Mouse (Mus musculus): ENCODE measurements at regions not wholly inside any gene's neighbourhood (a gene's known extent, or its start where the extent isn't known, plus 50 kb on each side); places are given as distances from the start of the nearest gene placed in this dataset.

GRCm38 (mm10) chr2:63920997-63921396 lies 176.8 kb downstream of the Fign start:
- ATAC-seq = no peak
- Histone ChIP-seq H3K4me2 (no peak overlapping the region), H3K4me1 (peaks cover 4% of the 10 kb centered on the region; the same call in 1 of the 2 replicates), H3K9me3 (replicated peaks) (no peaks in the 10 kb centered on the region), H3K4me3 (no peak overlapping the region), H3K36me3 (ENCODE audit: poor library complexity, severe bottlenecking) (no peaks in the 10 kb centered on the region), H3K9ac (no peak overlapping the region), H3K27me3 (no peaks in the 10 kb centered on the region), H3K27ac (no peak overlapping the region)
- 34% methylated on average over 3 of the region's 3 CpGs for WGBS

- WGBS = 87% methylated on average over 4 of the region's 4 CpGs
- H3K4me1 ChIP-seq = peaks cover 4% of the 10 kb centered on the region; the same call in 1 of the 2 replicates
- H3K36me3 ChIP-seq (ENCODE audit: poor library complexity, severe bottlenecking) = no peaks in the 10 kb centered on the region
- H3K4me3 ChIP-seq = no peak overlapping the region
- H3K4me2 ChIP-seq = no peak overlapping the region
- no peaks in the 10 kb centered on the region for H3K9me3 ChIP-seq (replicated peaks)
- no peak overlapping the region for H3K27ac ChIP-seq
- H3K27me3 ChIP-seq = no peaks in the 10 kb centered on the region
- H3K9ac ChIP-seq = no peak overlapping the region
- no peak for ATAC-seq
These were observed 177.8 kb downstream of the Fign start for GRCm38 (mm10) chr2:63920019-63920418.

- H3K27me3 ChIP-seq = no peaks in the 10 kb centered on the region
- H3K36me3 ChIP-seq (ENCODE audit: poor library complexity, severe bottlenecking) = no peaks in the 10 kb centered on the region
- no peak overlapping the region for H3K4me3 ChIP-seq
- no peak overlapping the region for H3K4me2 ChIP-seq
- ATAC-seq = no peak
- no peak overlapping the region for H3K9ac ChIP-seq
- no peaks in the 10 kb centered on the region for H3K4me1 ChIP-seq
- H3K9me3 ChIP-seq (replicated peaks) = no peaks in the 10 kb centered on the region
- no peak overlapping the region for H3K27ac ChIP-seq
These were observed 197.2 kb downstream of the Fign start for GRCm38 (mm10) chr2:63900644-63901043.

- Histone ChIP-seq H3K9ac (no peak overlapping the region), H3K27me3 (no peaks in the 10 kb centered on the region), H3K4me1 (no peaks in the 10 kb centered on the region), H3K9me3 (replicated peaks) (no peaks in the 10 kb centered on the region), H3K36me3 (ENCODE audit: poor library complexity, severe bottlenecking) (no peaks in the 10 kb centered on the region), H3K4me2 (no peak overlapping the region), H3K4me3 (no peak overlapping the region), H3K27ac (no peak overlapping the region)
- no peak for ATAC-seq
- WGBS = 83% methylated on average over 6 of the region's 6 CpGs
These were observed 219.4 kb downstream of the Fign start for GRCm38 (mm10) chr2:63878477-63878876.

GRCm38 (mm10) chr2:63877387-63877786 lies 220.5 kb downstream of the Fign start:
- Histone ChIP-seq H3K4me1 (no peaks in the 10 kb centered on the region), H3K9ac (no peak overlapping the region), H3K4me3 (no peak overlapping the region), H3K36me3 (ENCODE audit: poor library complexity, severe bottlenecking) (no peaks in the 10 kb centered on the region), H3K9me3 (replicated peaks) (no peaks in the 10 kb centered on the region), H3K27ac (no peak overlapping the region), H3K27me3 (no peaks in the 10 kb centered on the region), H3K4me2 (no peak overlapping the region)
- ATAC-seq = no peak

- WGBS = 32% methylated on average over 3 of the region's 3 CpGs
- Histone ChIP-seq H3K4me3 (no peak overlapping the region), H3K9me3 (replicated peaks) (no peaks in the 10 kb centered on the region), H3K27ac (no peak overlapping the region), H3K36me3 (ENCODE audit: poor library complexity, severe bottlenecking) (no peaks in the 10 kb centered on the region), H3K4me1 (no peaks in the 10 kb centered on the region), H3K4me2 (no peak overlapping the region), H3K9ac (no peak overlapping the region), H3K27me3 (no peaks in the 10 kb centered on the region)
- no peak for ATAC-seq
These were observed 221.5 kb downstream of the Fign start for GRCm38 (mm10) chr2:63876375-63876774.

GRCm38 (mm10) chr2:63875101-63875500 lies 222.7 kb downstream of the Fign start:
- Histone ChIP-seq H3K27ac (no peak overlapping the region), H3K4me1 (no peaks in the 10 kb centered on the region), H3K9me3 (replicated peaks) (no peaks in the 10 kb centered on the region), H3K4me2 (no peak overlapping the region), H3K4me3 (no peak overlapping the region), H3K36me3 (ENCODE audit: poor library complexity, severe bottlenecking) (no peaks in the 10 kb centered on the region), H3K9ac (no peak overlapping the region), H3K27me3 (no peaks in the 10 kb centered on the region)
- WGBS = 24% methylated on average over 4 of the region's 4 CpGs
- ATAC-seq = no peak

GRCm38 (mm10) chr2:63866524-63866923 lies 231.3 kb downstream of the Fign start:
- H3K9me3 ChIP-seq (replicated peaks) = no peaks in the 10 kb centered on the region
- H3K27me3 ChIP-seq = no peaks in the 10 kb centered on the region
- ATAC-seq = no peak
- no peaks in the 10 kb centered on the region for H3K36me3 ChIP-seq (ENCODE audit: poor library complexity, severe bottlenecking)
- H3K4me3 ChIP-seq = no peak overlapping the region
- H3K4me2 ChIP-seq = no peak overlapping the region
- H3K27ac ChIP-seq = no peak overlapping the region
- no peaks in the 10 kb centered on the region for H3K4me1 ChIP-seq
- no peak overlapping the region for H3K9ac ChIP-seq
- WGBS = 75% methylated on average over 8 of the region's 8 CpGs

GRCm38 (mm10) chr2:63861821-63862220 lies 236.0 kb downstream of the Fign start:
- Histone ChIP-seq H3K27me3 (0 out of 2 replicates have a peak, but pooled peaks cover 8% of the 10 kb centered on the region), H3K4me1 (peaks cover 2% of the 10 kb centered on the region), H3K36me3 (ENCODE audit: poor library complexity, severe bottlenecking) (no peaks in the 10 kb centered on the region), H3K4me3 (no peak overlapping the region), H3K9ac (no peak overlapping the region), H3K27ac (no peak overlapping the region), H3K4me2 (no peak overlapping the region), H3K9me3 (replicated peaks) (no peaks in the 10 kb centered on the region)
- no peak for ATAC-seq
- WGBS = 92% methylated on average over 3 of the region's 3 CpGs

GRCm38 (mm10) chr2:63856462-63857054 lies 241.3 kb downstream of the Fign start:
- peak; percentile 44 for ATAC-seq
- Histone ChIP-seq H3K27ac (no peak overlapping the region), H3K4me2 (no peak overlapping the region), H3K9ac (no peak overlapping the region), H3K9me3 (replicated peaks) (no peaks in the 10 kb centered on the region), H3K4me3 (no peak overlapping the region), H3K4me1 (peaks cover 34% of the 10 kb centered on the region), H3K27me3 (0 out of 2 replicates have a peak, but pooled peaks cover 8% of the 10 kb centered on the region), H3K36me3 (ENCODE audit: poor library complexity, severe bottlenecking) (no peaks in the 10 kb centered on the region)
- 34% methylated on average over 11 of the region's 11 CpGs for WGBS

- Histone ChIP-seq H3K36me3 (ENCODE audit: poor library complexity, severe bottlenecking) (no peaks in the 10 kb centered on the region), H3K9me3 (replicated peaks) (no peaks in the 10 kb centered on the region), H3K27ac (no peak overlapping the region), H3K4me1 (peaks cover 34% of the 10 kb centered on the region), H3K4me2 (no peak overlapping the region), H3K9ac (no peak overlapping the region), H3K4me3 (no peak overlapping the region), H3K27me3 (0 out of 2 replicates have a peak, but pooled peaks cover 8% of the 10 kb centered on the region)
- ATAC-seq = no peak
- WGBS = 89% methylated on average over 5 of the region's 5 CpGs
These were observed 242.4 kb downstream of the Fign start for GRCm38 (mm10) chr2:63855476-63855875.

GRCm38 (mm10) chr2:63854198-63854875 lies 243.5 kb downstream of the Fign start:
- peaks cover 34% of the 10 kb centered on the region for H3K4me1 ChIP-seq
- H3K27me3 ChIP-seq = 0 out of 2 replicates have a peak, but pooled peaks cover 8% of the 10 kb centered on the region
- WGBS = 40% methylated on average over 1 of the region's 1 CpGs
- H3K9ac ChIP-seq = no peak overlapping the region
- ATAC-seq = peak; percentile 27; the same call in 1 of the 2 replicates
- H3K27ac ChIP-seq = peak overlapping the region; percentile 20; the same call in 1 of the 2 replicates
- no peaks in the 10 kb centered on the region for H3K9me3 ChIP-seq (replicated peaks)
- no peaks in the 10 kb centered on the region for H3K36me3 ChIP-seq (ENCODE audit: poor library complexity, severe bottlenecking)
- no peak overlapping the region for H3K4me3 ChIP-seq
- H3K4me2 ChIP-seq = no peak overlapping the region
